Mouse (Mus musculus): Measurements from ENCODE around the gene Kcna2. TPM values are rescaled to one million over a fixed set of nuclear protein-coding genes. Genes with fewer than 3 reads are reported as not detected.

Kcna2 gene
- total and polyA plus RNA-seq, 2 experiments from 2014 or later = 0.01 to 0.99 TPM

DNA sequence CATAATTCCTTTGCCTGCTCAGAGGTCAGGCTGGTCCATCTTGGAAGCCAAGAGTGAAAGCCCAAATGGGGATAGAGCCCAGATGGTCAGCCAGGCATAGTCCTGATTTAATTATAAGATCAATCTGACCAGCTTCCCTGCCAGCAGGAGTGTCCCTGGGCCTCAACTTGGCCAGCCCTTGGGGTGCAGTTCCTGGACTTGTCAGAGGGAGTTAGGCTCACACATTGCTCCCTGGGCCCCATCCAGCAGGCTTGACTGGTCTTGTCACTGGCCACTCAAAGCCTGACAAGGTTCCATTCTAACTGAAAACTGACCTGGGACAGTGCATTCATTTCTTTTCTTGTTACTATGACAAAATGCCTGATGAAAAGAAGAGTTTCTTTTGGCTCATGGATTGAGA, 21.4 kb downstream of the Kcna2 start:
- Histone ChIP-seq H3K4me3 (ENCODE audit: low read depth, low read length) (no peak overlapping the region), H3K36me3 (replicated peaks; ENCODE audit: control insufficient read depth, insufficient read depth, low read length) (no peaks in the 10 kb centered on the region), H3K27ac (ENCODE audit: low read depth) (no peak overlapping the region), H3K9ac (replicated peaks; ENCODE audit: low read depth, low read length) (no peak overlapping the region), H3K27me3 (ENCODE audit: control insufficient read depth, insufficient read depth, low read length) (no peaks in the 10 kb centered on the region), H3K4me2 (ENCODE audit: low read depth, low read length) (no peak overlapping the region), H3K4me1 (ENCODE audit: control insufficient read depth, insufficient read depth) (no peaks in the 10 kb centered on the region), H3K9me3 (replicated peaks; ENCODE audit: control insufficient read depth, low read length) (no peaks in the 10 kb centered on the region)
- TF ChIP-seq CTCF (IDR thresholded peaks at IDR 0.05; ENCODE audit: low read depth) = no peak
- no peak for TF ChIP-seq EP300 (IDR thresholded peaks at IDR 0.05; ENCODE audit: low read depth)
- no peak for ATAC-seq (ENCODE audit: insufficient read depth, low read depth)
- no peak for DNase-seq (ENCODE audit: low spot score)

DNA sequence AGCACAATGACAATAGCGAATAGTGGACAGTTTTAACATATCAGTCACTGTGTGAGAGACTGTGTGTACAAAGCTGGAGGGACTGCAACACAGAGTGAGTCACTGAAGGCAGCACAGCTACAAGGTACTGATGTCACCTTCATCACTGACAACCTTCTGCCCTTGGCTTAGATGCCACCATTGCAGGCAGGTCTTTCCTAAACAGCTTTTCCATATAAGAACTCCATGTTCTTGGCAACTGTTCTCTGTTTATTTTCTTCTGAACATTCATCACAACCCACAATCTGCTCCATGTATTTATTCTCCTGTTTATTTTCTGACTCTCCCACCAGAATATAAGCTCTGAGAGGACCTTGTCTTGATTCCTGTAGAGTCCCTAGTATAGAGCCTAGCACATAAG, 26.7 kb downstream of the Kcna2 start:
- Histone ChIP-seq H3K36me3 (replicated peaks; ENCODE audit: control insufficient read depth, insufficient read depth, low read length) (no peaks in the 10 kb centered on the region), H3K9ac (replicated peaks; ENCODE audit: low read depth, low read length) (no peak overlapping the region), H3K27ac (ENCODE audit: low read depth) (no peak overlapping the region), H3K4me2 (ENCODE audit: low read depth, low read length) (no peak overlapping the region), H3K4me1 (ENCODE audit: control insufficient read depth, insufficient read depth) (peaks cover 21% of the 10 kb centered on the region), H3K9me3 (replicated peaks; ENCODE audit: control insufficient read depth, low read length) (no peaks in the 10 kb centered on the region), H3K4me3 (ENCODE audit: low read depth, low read length) (no peak overlapping the region), H3K27me3 (ENCODE audit: control insufficient read depth, insufficient read depth, low read length) (no peaks in the 10 kb centered on the region)
- no peak for DNase-seq (ENCODE audit: low spot score)
- no peak for TF ChIP-seq EP300 (IDR thresholded peaks at IDR 0.05; ENCODE audit: low read depth)
- no peak for TF ChIP-seq CTCF (IDR thresholded peaks at IDR 0.05; ENCODE audit: low read depth)
- no peak for ATAC-seq (ENCODE audit: insufficient read depth, low read depth)
- 74% methylated on average over 1 of the region's 1 CpGs for WGBS

GRCm38 (mm10) chr3:107128421-107128820, 27.5 kb downstream of the Kcna2 start:
- H3K27me3 ChIP-seq (ENCODE audit: control insufficient read depth, insufficient read depth, low read length) = no peaks in the 10 kb centered on the region
- H3K4me2 ChIP-seq (ENCODE audit: low read depth, low read length) = no peak overlapping the region
- TF ChIP-seq CTCF (IDR thresholded peaks at IDR 0.05; ENCODE audit: low read depth) (no peak), EP300 (IDR thresholded peaks at IDR 0.05; ENCODE audit: low read depth) (no peak)
- H3K4me3 ChIP-seq (ENCODE audit: low read depth, low read length) = no peak overlapping the region
- DNase-seq (ENCODE audit: low spot score) (no peak), ATAC-seq (ENCODE audit: insufficient read depth, low read depth) (no peak)
- peaks cover 21% of the 10 kb centered on the region for H3K4me1 ChIP-seq (ENCODE audit: control insufficient read depth, insufficient read depth)
- no peaks in the 10 kb centered on the region for H3K36me3 ChIP-seq (replicated peaks; ENCODE audit: control insufficient read depth, insufficient read depth, low read length)
- no peaks in the 10 kb centered on the region for H3K9me3 ChIP-seq (replicated peaks; ENCODE audit: control insufficient read depth, low read length)
- H3K27ac ChIP-seq (ENCODE audit: low read depth) = no peak overlapping the region
- 57% methylated on average over 3 of the region's 3 CpGs for WGBS
- no peak overlapping the region for H3K9ac ChIP-seq (replicated peaks; ENCODE audit: low read depth, low read length)

GRCm38 (mm10) chr3:107129251-107129650, 28.3 kb downstream of the Kcna2 start:
- WGBS = 53% methylated on average over 2 of the region's 2 CpGs
- DNase-seq (ENCODE audit: low spot score) (no peak), ATAC-seq (ENCODE audit: insufficient read depth, low read depth) (no peak)
- H3K9me3 ChIP-seq (replicated peaks; ENCODE audit: control insufficient read depth, low read length) = no peaks in the 10 kb centered on the region
- H3K4me2 ChIP-seq (ENCODE audit: low read depth, low read length) = no peak overlapping the region
- H3K36me3 ChIP-seq (replicated peaks; ENCODE audit: control insufficient read depth, insufficient read depth, low read length) = no peaks in the 10 kb centered on the region
- no peak overlapping the region for H3K27ac ChIP-seq (ENCODE audit: low read depth)
- no peak overlapping the region for H3K4me3 ChIP-seq (ENCODE audit: low read depth, low read length)
- no peaks in the 10 kb centered on the region for H3K27me3 ChIP-seq (ENCODE audit: control insufficient read depth, insufficient read depth, low read length)
- peaks cover 21% of the 10 kb centered on the region for H3K4me1 ChIP-seq (ENCODE audit: control insufficient read depth, insufficient read depth)
- TF ChIP-seq CTCF (IDR thresholded peaks at IDR 0.05; ENCODE audit: low read depth) (no peak), EP300 (IDR thresholded peaks at IDR 0.05; ENCODE audit: low read depth) (no peak)
- H3K9ac ChIP-seq (replicated peaks; ENCODE audit: low read depth, low read length) = no peak overlapping the region

GRCm38 (mm10) chr3:107130661-107131326, 29.8 kb downstream of the Kcna2 start:
- no peak overlapping the region for H3K4me2 ChIP-seq (ENCODE audit: low read depth, low read length)

GRCm38 (mm10) chr3:107131846-107132245, 30.9 kb downstream of the Kcna2 start:
- Histone ChIP-seq H3K36me3 (replicated peaks; ENCODE audit: control insufficient read depth, insufficient read depth, low read length) (no peaks in the 10 kb centered on the region), H3K9ac (replicated peaks; ENCODE audit: low read depth, low read length) (no peak overlapping the region), H3K4me1 (ENCODE audit: control insufficient read depth, insufficient read depth) (peaks cover 21% of the 10 kb centered on the region), H3K4me3 (ENCODE audit: low read depth, low read length) (no peak overlapping the region), H3K27me3 (ENCODE audit: control insufficient read depth, insufficient read depth, low read length) (no peaks in the 10 kb centered on the region), H3K4me2 (ENCODE audit: low read depth, low read length) (no peak overlapping the region), H3K27ac (ENCODE audit: low read depth) (no peak overlapping the region), H3K9me3 (replicated peaks; ENCODE audit: control insufficient read depth, low read length) (no peaks in the 10 kb centered on the region)
- no peak for ATAC-seq (ENCODE audit: insufficient read depth, low read depth)
- WGBS = 65% methylated on average over 6 of the region's 6 CpGs
- no peak for DNase-seq (ENCODE audit: low spot score)
- TF ChIP-seq EP300 (IDR thresholded peaks at IDR 0.05; ENCODE audit: low read depth) = no peak
- no peak for TF ChIP-seq CTCF (IDR thresholded peaks at IDR 0.05; ENCODE audit: low read depth)

More at GRCm38 (mm10) chr3:107130661-107131326, 29.8 kb downstream of the Kcna2 start:
- Histone ChIP-seq H3K27me3 (ENCODE audit: control insufficient read depth, insufficient read depth, low read length) (no peaks in the 10 kb centered on the region), H3K9me3 (replicated peaks; ENCODE audit: control insufficient read depth, low read length) (no peaks in the 10 kb centered on the region), H3K9ac (replicated peaks; ENCODE audit: low read depth, low read length) (no peak overlapping the region), H3K36me3 (replicated peaks; ENCODE audit: control insufficient read depth, insufficient read depth, low read length) (no peaks in the 10 kb centered on the region), H3K27ac (ENCODE audit: low read depth) (peak overlapping the region; percentile 72), H3K4me3 (ENCODE audit: low read depth, low read length) (no peak overlapping the region), H3K4me1 (ENCODE audit: control insufficient read depth, insufficient read depth) (peaks cover 21% of the 10 kb centered on the region)
- ATAC-seq (ENCODE audit: insufficient read depth, low read depth) (peak; percentile 88), DNase-seq (ENCODE audit: low spot score) (peak; percentile 84)
- TF ChIP-seq CTCF (IDR thresholded peaks at IDR 0.05; ENCODE audit: low read depth) = no peak
- TF ChIP-seq EP300 (IDR thresholded peaks at IDR 0.05; ENCODE audit: low read depth) = no peak
- WGBS = 38% methylated on average over 4 of the region's 4 CpGs
